Mouse (Mus musculus) layer of hippocampus, postnatal 10 days (tissue): Measurements from ENCODE around the gene Nfyb. TPM values are rescaled to one million over a fixed set of nuclear protein-coding genes. Genes with fewer than 3 reads are reported as not detected.

ENCODE experiments used
- DNase-seq, 2 experiments: peaks; one replicate each; pipeline ENCODE4 v3.0.0; 2021; ENCODE audit warnings: low spot score in 2 of 2
- total RNA-seq, 2 experiments: library from RNA; stranded (reverse); gene quantifications; 2 replicates each; pipeline ENCODE4 v1.2.3; 2021

The Nfyb gene
- total RNA-seq, 2 experiments from 2014 or later, result 64.2 to 68.3 TPM

GRCm38 (mm10) chr10:82780322-82780721 is 16.4 kb upstream of the Nfyb start:
- no peak for DNase-seq

DNA sequence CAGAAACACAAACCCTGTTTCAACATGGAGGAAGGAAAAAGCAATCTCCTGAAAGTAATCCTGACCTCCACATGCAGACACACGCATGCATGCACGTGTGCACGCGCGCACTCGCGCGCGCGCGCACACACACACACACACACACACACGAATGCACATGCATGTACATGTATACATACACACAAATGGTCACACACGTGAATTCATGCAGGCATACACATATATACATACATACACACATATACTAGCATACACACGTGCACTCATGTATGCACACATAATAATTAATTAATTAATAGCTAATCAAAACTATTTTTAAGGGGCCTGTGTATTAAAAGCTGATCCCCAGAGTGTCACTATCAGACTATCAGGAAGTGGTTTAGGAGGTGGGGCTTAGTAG is 15.9 kb upstream of the Nfyb start:
- DNase-seq, result no peak

GRCm38 (mm10) chr10:82778791-82779549 is 15.0 kb upstream of the Nfyb start:
- DNase-seq, result no peak

DNA sequence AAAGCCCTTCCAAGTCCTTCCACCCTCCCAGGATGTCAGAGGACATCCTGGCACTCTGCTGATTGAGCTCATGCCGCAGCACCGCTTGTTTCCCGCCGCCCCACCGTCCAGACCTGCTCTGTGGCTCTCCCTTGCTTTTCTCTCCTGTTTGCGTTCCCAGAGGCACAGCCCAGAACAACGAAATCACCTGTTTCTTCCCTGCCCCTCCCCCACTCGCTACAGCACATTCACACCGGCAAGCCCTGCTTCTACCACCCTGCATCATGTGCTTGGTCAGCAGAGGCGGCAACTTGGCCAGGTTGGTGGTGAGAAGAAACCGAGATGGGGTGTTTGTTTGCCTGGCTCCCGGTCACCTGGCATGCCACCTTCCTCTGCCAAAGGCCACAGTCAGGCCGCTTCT is 13.9 kb upstream of the Nfyb start:
- no peak for DNase-seq

DNA sequence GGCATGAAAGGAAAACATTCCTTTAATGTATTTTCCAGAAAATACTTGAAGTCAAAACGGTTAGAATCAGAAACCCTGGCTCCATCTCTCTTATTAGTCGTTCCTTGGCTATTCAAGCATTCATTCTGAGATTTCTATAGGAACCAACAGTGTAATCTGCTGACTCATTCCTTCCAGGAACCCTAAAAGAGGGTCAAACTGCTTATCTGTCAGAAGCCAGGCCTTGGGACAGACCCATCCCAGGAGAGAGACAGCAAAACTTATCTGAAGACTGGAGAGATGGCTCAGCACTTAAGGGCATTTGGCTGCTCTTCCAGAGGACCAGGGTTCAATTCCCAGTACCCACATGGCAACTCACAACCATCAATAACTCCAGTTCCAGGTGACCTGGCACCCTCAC is 13.1 kb upstream of the Nfyb start:
- DNase-seq, result no peak

GRCm38 (mm10) chr10:82774841-82775240 is 10.9 kb upstream of the Nfyb start:
- DNase-seq, result no peak

GRCm38 (mm10) chr10:82771595-82772170 is 7.7 kb upstream of the Nfyb start:
- DNase-seq, result no peak

DNA sequence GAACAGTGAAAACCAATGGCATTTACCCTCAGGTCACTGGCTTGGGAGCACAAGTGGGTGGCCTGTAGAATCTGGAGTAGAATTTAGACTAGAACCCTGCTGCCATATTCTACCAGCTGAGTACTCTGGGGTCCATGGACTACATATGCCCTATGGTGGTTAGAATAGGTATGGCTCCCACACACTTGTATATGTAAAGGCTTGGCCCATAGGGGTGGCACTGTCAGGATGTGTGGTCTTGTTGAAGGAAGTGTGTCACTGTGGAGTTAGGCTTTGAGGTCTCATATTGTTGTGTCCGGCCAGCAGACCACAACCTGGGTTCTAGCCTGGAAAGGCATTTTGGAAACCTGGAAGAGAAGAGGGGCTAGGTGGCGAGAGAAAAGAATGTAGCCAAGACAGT is 6.8 kb upstream of the Nfyb start:
- DNase-seq, result no peak

DNA sequence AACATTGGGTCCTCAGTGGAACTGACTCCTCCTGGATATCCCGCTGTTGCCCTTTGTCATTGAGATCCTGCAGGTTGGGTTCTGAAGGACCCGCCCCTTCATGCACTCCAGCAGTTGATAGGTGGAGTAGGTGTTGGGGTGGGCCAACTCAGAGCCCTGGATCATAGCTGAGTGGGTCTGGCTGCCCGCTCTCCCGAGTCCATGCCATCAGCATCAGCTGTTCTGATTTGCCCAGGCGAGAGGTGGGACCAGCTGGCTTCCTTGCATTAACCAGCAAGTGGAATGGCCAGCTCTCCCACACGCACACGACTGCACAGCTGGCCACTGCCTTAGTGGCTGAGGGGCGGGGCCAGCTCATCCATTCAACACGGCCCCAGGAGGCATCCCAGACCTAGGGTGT is 5.0 kb upstream of the Nfyb start:
- no peak for DNase-seq

DNA sequence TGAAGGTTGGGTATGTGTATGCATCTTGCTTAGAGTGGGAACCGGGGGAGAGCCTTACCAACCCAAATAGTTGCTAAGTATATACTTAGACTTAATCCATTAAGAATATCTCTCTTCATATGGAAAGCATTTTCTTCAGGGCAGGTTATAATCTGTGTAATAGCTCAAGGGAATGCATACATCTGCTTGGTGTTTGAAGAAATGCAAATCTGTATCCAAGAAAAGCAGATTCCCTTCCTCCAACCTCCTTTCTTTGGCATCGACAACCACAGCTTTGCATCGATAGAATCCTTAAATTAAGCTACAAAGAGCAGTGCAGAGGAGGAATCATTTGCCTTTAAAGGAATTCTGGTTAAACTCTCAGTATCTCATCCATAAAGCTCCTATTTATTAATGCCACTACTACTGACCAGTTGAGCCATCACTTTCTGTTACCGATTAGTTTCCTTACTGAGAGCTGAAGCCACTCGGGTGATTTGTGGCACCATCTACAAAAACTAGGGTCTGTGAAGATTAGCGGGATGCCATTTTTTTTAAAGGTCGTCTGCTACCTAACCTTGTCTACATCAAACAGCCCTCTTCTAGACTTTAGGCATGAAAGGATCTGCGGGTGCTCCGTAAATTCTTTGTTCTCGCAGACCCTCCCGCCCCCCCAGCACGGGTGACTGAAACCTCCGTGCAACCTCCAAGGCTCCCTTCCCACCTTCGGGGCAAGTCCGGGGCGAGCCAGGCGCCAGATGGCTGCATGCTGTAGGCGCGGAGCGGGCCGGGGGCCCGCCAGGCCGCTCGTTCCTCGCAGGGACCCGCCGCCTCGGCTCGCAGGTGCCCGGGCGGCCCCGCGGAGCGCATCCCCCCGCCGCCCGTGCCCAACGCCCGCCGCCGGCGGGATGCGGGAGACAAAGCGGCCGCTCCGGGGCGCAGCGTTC is 925 bp downstream of the Nfyb start:
- peak; percentile 41 to 57 for DNase-seq

- peak in 1 of 2 experiments; percentile 46 for DNase-seq
Observed at GRCm38 (mm10) chr10:82761037-82761811, 2.7 kb downstream of the Nfyb start.

DNA sequence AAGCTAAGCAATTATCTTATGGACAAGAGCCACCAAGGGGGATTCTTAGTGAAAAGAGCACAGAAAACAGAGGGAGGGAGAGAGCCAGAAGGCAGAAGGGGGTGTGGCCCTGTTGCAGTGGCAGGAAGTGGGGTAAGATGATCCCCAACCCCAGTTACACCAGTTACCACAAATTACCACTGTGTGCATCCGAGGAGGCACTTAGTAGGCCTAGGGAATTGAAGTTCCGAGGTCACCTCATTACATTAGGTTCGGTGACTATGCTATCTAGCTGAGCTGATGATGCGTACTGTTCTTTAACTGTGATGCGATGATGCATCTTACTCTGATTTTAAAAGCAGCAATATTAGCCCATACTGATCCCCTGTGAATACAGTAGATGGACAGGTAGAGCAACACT is 4.2 kb downstream of the Nfyb start:
- DNase-seq, result no peak

- DNase-seq, result no peak
Observed at GRCm38 (mm10) chr10:82758878-82759277, 5.1 kb downstream of the Nfyb start.

DNA sequence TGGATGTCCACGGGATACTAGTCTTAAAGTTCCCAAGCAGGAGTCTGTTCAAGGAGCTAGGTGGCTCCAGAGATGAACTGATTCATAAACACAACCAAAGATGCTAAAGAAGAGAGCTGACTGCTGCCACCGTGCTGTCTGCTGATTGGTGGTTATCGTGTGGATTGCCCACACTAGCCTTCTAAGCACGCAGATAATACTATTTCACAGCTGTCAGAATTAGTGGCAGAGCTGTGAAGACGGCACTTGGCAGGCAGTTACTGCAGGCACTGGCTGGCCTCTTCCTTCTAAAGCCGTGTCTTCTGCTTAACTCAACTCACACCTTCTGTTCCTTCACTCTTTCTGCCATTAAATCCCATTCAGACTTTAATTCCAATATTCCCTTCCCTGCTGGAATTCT is 5.6 kb downstream of the Nfyb start:
- DNase-seq, result no peak

DNA sequence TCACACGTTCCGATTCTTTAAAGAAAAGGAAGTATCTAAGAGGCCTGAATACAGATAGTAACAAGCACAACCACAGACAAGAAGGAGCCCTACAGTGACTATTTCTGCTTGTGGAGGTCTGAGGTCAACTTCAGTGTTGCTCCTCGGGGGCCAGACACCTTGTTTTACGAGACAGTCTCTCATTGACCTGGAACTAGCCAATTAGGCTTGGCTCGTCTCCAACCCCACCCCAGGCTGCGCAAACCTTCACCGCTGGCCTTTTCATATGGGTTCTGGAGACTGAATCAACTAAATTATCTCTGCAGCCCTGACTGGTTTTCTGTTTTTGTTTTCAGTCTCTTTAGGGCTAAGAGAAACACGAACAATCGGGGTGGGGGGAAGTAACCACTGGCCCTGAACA is 6.6 kb downstream of the Nfyb start:
- DNase-seq, result no peak

DNA sequence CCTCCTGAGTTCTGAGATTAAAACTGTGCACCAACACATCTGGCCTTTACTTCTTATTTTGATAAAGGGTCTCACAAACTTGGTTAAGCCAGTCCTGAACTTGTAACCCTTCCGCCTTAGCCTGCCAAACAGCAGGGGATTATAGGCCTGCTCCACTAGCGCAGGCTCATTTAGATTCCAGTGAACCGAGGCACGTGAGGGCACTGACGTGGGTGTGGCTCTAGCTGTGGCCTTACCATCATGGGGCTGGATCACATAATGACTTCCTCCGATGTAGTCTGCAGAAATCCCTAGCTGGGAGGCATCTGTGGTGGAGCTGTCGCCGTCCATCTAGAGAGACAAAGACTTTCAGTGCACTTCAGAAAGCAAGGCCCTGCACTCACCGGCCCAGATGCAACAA is 7.5 kb downstream of the Nfyb start:
- DNase-seq, result no peak

DNA sequence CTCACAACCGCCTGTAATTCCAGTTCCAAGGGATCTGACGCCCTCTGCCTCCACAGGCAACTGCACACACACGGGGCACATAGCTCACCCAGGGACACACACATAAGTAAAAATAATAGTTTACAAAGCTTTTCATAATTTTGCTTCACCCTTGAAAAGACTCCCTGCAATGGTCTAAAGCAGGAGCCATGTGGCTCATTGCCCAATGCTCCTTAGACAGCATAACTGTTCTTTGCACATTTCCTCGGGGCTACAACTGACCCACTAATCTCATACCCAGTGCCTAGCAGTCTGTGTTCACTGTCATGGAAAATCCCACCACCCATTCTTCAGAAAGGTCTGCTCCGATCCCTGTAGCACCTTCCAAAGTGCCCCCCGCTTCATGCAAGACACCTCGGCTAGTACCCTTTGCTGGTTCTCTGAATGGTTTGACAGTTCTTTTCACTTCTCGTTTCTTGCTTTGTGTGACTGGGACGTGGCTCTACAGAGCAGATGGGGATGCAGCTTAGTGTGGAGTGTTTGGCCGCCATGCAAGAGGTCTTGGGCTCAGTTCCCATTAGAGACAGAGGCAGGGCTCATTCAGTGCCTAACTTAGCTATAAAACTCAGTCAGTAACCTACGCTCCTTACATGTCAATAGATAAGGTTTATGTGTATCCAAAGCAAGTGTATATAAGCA is 8.6 kb downstream of the Nfyb start:
- DNase-seq, result no peak

- DNase-seq, result no peak
Observed at GRCm38 (mm10) chr10:82754642-82755041, 9.3 kb downstream of the Nfyb start.

GRCm38 (mm10) chr10:82752921-82753320 is 11.0 kb downstream of the Nfyb start:
- no peak for DNase-seq

DNA sequence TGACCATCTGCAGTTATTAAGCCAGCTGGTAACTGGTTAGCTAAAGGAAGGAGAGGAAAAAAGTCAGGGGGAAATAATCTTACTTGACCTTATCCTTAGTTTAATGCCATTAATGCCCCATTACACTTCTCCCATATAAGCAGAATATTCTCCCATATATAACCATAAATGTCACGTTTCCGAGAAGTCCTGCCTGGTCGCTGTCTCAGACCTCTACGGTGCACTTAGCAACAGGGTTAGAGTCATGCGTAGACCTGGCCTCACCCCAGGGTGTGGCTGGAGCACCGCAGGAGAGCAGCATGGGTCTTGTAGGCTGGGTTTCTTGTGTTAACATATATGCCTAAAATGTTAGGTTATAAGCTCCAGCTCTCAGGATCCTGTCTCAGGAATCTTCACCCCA is 13.2 kb downstream of the Nfyb start:
- no peak for DNase-seq
